Mouse (Mus musculus): ENCODE data around the gene Csdc2. TPM values are rescaled to one million over a fixed set of nuclear protein-coding genes. Genes with fewer than 3 reads are reported as not detected.
"Not testable (repeated sequence)": the region's sequence is repeated elsewhere in the genome, so short reads cannot be mapped to it uniquely, and the experiment has no call there.

The Csdc2 gene
- polyA plus RNA-seq, 1 experiment from 2014 or later, result 102 TPM

DNA sequence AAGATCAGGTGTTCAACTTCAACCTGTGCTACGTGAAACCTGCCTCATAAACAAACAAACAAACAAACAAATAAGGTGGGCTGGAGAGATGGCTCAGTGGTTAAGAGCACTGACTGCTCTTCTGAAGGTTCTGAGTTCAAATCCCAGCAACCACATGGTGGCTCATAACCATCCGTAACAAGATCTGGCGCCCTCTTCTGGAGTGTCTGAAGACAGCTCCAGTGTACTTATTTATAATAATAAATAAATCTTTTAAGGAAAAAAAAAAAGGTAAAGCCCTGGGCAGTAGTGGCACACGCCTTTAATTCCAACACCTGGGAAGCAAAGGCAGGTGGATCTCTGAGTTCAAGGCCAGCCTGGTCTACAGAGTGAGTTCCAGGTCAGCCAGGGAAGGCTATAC, 27.8 kb upstream of the Csdc2 start:
- H3K27me3 ChIP-seq; H3K4me2 ChIP-seq (replicated peaks); H3K4me1 ChIP-seq (replicated peaks); H3K9me3 ChIP-seq; H3K9ac ChIP-seq (replicated peaks); H3K4me3 ChIP-seq (replicated peaks); H3K27ac ChIP-seq; ATAC-seq: not testable (repeated sequence)
- 88% methylated on average over 4 of the region's 4 CpGs for WGBS
- peaks cover 98% of the 10 kb centered on the region for H3K36me3 ChIP-seq

DNA sequence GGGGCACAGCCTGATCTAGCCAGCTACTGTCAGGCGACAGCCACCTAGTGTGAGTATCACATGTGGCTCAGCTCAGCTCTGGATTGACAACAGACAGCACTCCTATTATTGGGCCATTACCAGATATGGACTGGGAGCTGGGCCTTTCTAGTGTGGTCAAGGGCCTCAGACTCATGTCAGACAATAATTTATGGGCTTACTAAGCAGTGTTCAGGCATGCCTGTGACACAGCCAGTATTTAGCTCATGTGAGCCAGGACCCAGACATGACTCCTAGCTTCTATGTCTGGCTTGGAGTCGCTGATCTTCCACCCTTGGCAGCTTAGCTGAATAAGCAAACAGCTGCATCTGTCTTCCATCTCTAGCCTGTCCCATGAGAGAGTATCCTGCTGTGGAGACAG, 24.1 kb upstream of the Csdc2 start:
- no peaks in the 10 kb centered on the region for H3K9me3 ChIP-seq
- ATAC-seq, result no peak
- WGBS, result 80% methylated on average over 2 of the region's 2 CpGs

GRCm38 (mm10) chr15:81914668-81915067, 21.9 kb upstream of the Csdc2 start:
- 90% methylated on average over 5 of the region's 5 CpGs for WGBS
- H3K36me3 ChIP-seq, result peaks cover 79% of the 10 kb centered on the region

More for the DNA sequence above, 24.1 kb upstream of the Csdc2 start:
- H3K27ac ChIP-seq, result no peak overlapping the region
- no peaks in the 10 kb centered on the region for H3K27me3 ChIP-seq
- H3K4me1 ChIP-seq (replicated peaks), result no peaks in the 10 kb centered on the region
- no peak overlapping the region for H3K9ac ChIP-seq (replicated peaks)
- H3K4me3 ChIP-seq (replicated peaks), result no peak overlapping the region
- H3K36me3 ChIP-seq, result peaks cover 95% of the 10 kb centered on the region
- no peak overlapping the region for H3K4me2 ChIP-seq (replicated peaks)

DNA sequence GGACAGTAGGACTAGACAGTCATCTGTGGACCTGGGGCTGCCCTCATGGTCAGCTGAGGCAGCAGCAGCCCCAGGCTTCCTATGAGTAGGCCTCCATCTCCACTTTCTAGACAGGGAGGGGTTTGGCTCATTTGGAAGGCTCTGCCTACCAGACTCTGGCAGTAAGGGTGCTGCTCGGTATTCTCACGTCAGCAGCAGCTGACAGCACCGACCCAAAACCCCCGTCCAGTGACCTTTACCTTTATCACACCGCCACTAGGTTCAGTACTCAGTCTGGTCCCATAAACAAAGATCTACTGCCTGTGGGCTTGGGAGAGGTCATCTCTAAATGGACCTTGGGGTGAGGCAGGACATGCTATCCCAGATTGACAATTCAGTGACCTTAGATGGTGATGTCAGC, 20.9 kb upstream of the Csdc2 start:
- Histone ChIP-seq H3K4me3 (replicated peaks) (no peak overlapping the region), H3K27ac (no peak overlapping the region), H3K4me2 (replicated peaks) (no peak overlapping the region), H3K27me3 (no peaks in the 10 kb centered on the region), H3K9ac (replicated peaks) (no peak overlapping the region), H3K4me1 (replicated peaks) (no peaks in the 10 kb centered on the region), H3K9me3 (no peaks in the 10 kb centered on the region), H3K36me3 (peaks cover 69% of the 10 kb centered on the region)
- 88% methylated on average over 5 of the region's 5 CpGs for WGBS
- no peak for ATAC-seq

More at GRCm38 (mm10) chr15:81914668-81915067, 21.9 kb upstream of the Csdc2 start:
- Histone ChIP-seq H3K4me1 (replicated peaks) (no peaks in the 10 kb centered on the region), H3K9me3 (no peaks in the 10 kb centered on the region), H3K4me2 (replicated peaks) (no peak overlapping the region), H3K9ac (replicated peaks) (no peak overlapping the region), H3K4me3 (replicated peaks) (no peak overlapping the region), H3K27me3 (no peaks in the 10 kb centered on the region), H3K27ac (no peak overlapping the region)
- ATAC-seq, result no peak

DNA sequence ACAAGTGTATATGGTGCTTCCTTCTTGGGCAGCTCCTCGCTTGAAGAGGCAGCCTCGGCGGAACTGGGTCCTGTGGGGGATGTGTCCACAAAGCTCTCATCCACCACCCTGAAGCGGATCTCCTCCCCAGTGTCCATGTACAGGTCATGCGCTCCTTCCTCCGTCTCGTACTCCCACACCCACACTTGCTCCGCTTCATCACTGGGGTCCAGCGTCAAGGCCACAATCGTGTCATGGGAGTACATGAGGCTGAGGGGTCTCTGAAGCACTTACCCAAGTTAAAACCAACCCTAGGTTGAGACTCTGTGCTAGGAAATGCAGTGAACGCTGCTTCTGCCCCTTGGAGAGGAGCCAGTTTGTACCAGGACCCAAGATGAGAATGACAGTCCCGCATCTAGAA, 19.4 kb upstream of the Csdc2 start:
- no peak overlapping the region for H3K27ac ChIP-seq
- no peaks in the 10 kb centered on the region for H3K9me3 ChIP-seq
- peaks cover 59% of the 10 kb centered on the region for H3K36me3 ChIP-seq
- no peak overlapping the region for H3K9ac ChIP-seq (replicated peaks)
- H3K4me2 ChIP-seq (replicated peaks), result no peak overlapping the region
- ATAC-seq, result no peak
- peaks cover 8% of the 10 kb centered on the region; the same call in 1 of the 2 replicates for H3K4me1 ChIP-seq (replicated peaks)
- H3K4me3 ChIP-seq (replicated peaks), result no peak overlapping the region
- no peaks in the 10 kb centered on the region for H3K27me3 ChIP-seq
- WGBS, result 91% methylated on average over 12 of the region's 12 CpGs

DNA sequence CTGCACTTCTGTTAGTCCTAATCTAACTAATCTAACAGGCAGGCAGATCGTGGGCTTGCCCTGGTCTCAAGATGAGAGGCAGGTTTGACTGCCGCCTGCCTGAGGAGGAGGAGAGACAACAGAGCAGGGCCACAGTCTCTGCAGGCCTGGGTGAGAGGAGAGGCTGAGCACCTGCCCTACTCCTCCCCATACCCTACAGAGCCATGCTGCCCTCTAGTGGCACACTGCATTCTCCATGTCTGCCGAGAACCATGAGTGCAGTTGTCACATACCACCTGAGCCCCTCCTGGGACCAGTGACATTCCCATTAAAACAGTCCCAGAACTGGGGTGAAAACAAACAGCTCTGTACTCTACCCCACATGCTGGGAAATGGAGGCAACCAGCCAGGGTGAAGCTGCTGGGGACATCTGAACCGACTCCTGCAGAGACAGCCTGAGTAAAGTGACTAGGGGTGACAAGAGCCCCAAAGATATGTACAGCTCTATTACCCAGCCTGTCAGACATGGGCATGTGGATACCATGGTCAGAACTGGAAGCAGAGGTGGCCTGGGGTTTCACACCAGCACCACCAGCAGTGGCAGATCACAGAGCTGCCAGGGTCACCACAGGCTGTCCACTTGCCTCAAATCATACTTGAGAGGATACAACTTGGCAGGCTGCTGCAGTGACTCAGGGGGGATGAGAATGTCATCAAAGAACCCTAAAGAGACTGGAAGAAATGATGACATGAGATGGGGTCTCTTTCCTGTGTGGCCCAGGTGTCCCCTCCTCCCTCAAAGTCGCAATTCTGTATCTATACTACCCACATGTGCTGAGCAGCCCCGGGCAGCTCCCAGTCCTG, 18.7 kb upstream of the Csdc2 start:
- Histone ChIP-seq H3K9ac (replicated peaks) (no peak overlapping the region), H3K4me1 (replicated peaks) (peaks cover 8% of the 10 kb centered on the region; the same call in 1 of the 2 replicates), H3K4me3 (replicated peaks) (no peak overlapping the region), H3K27me3 (no peaks in the 10 kb centered on the region), H3K4me2 (replicated peaks) (no peak overlapping the region), H3K9me3 (no peaks in the 10 kb centered on the region), H3K27ac (no peak overlapping the region), H3K36me3 (peaks cover 57% of the 10 kb centered on the region)
- WGBS, result 64% methylated on average over 6 of the region's 6 CpGs
- ATAC-seq, result peak; percentile 57; the same call in 1 of the 2 replicates

GRCm38 (mm10) chr15:81919062-81919461, 17.5 kb upstream of the Csdc2 start:
- H3K27ac ChIP-seq, result no peak overlapping the region
- WGBS, result 90% methylated on average over 5 of the region's 5 CpGs
- H3K9me3 ChIP-seq, result no peaks in the 10 kb centered on the region
- H3K4me2 ChIP-seq (replicated peaks), result no peak overlapping the region
- no peaks in the 10 kb centered on the region for H3K27me3 ChIP-seq
- no peak overlapping the region; the same call in 1 of the 2 replicates for H3K9ac ChIP-seq (replicated peaks)
- peaks cover 49% of the 10 kb centered on the region for H3K36me3 ChIP-seq
- H3K4me3 ChIP-seq (replicated peaks), result no peak overlapping the region
- H3K4me1 ChIP-seq (replicated peaks), result peaks cover 18% of the 10 kb centered on the region
- no peak for ATAC-seq

- ATAC-seq, result no peak
- 0 out of 2 replicates have a peak overlapping the region, but pooled peaks have one; percentile 14 for H3K27ac ChIP-seq
Measured at GRCm38 (mm10) chr15:81920546-81921217, 15.9 kb upstream of the Csdc2 start.

GRCm38 (mm10) chr15:81921255-81921654, 15.3 kb upstream of the Csdc2 start:
- WGBS, result 72% methylated on average over 5 of the region's 5 CpGs
- Histone ChIP-seq H3K4me1 (replicated peaks) (peaks cover 34% of the 10 kb centered on the region), H3K36me3 (peaks cover 28% of the 10 kb centered on the region), H3K9me3 (no peaks in the 10 kb centered on the region), H3K27me3 (no peaks in the 10 kb centered on the region), H3K4me3 (replicated peaks) (no peak overlapping the region), H3K4me2 (replicated peaks) (no peak overlapping the region), H3K27ac (0 out of 2 replicates have a peak overlapping the region, but pooled peaks have one; percentile 14), H3K9ac (replicated peaks) (0 out of 2 replicates have a peak overlapping the region, but pooled peaks have one; percentile 23)
- ATAC-seq, result no peak

More at GRCm38 (mm10) chr15:81920546-81921217, 15.9 kb upstream of the Csdc2 start:
- H3K36me3 ChIP-seq, result peaks cover 34% of the 10 kb centered on the region
- no peaks in the 10 kb centered on the region for H3K9me3 ChIP-seq
- H3K4me3 ChIP-seq (replicated peaks), result no peak overlapping the region
- peaks cover 34% of the 10 kb centered on the region for H3K4me1 ChIP-seq (replicated peaks)
- WGBS, result 88% methylated on average over 10 of the region's 10 CpGs
- H3K4me2 ChIP-seq (replicated peaks), result no peak overlapping the region
- no peaks in the 10 kb centered on the region for H3K27me3 ChIP-seq
- H3K9ac ChIP-seq (replicated peaks), result no peak overlapping the region

DNA sequence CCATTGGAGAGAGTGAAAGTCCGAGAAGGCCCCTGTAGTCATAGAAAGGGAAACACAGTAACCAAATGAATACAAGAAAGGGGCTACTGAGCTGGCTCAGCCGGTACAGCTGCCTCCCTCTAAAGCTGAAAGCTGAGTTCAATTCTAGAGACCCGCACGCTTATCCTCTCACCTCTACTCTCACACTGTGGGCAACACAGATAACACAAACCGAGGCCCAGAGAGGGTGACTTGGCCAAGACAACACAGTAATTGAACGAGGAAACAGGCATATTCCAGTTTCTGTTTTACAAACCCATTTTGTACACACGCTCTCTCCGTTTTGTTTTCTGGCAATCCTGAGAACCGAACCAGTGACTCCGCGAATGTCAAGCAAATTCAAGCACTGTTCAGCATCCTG, 11.6 kb upstream of the Csdc2 start:
- Histone ChIP-seq H3K4me3 (replicated peaks) (peak overlapping the region; percentile 68), H3K9me3 (no peaks in the 10 kb centered on the region), H3K36me3 (peaks cover 14% of the 10 kb centered on the region; the same call in 1 of the 2 replicates), H3K4me1 (replicated peaks) (peaks cover 41% of the 10 kb centered on the region), H3K27ac (no peak overlapping the region), H3K27me3 (no peaks in the 10 kb centered on the region), H3K4me2 (replicated peaks) (peak overlapping the region; percentile 90), H3K9ac (replicated peaks) (peak overlapping the region; percentile 82)
- no peak for ATAC-seq
- WGBS, result 85% methylated on average over 11 of the region's 11 CpGs

- H3K4me2 ChIP-seq (replicated peaks), result peak within 1 kb of the TSS; percentile 90
- ATAC-seq, result peak; percentile 95
- no peaks in the 10 kb centered on the region for H3K9me3 ChIP-seq
- WGBS, result under 1% methylated on average over 53 of the region's 54 CpGs
- H3K4me1 ChIP-seq (replicated peaks), result peaks cover 41% of the 10 kb centered on the region
- peak within 1 kb of the TSS; percentile 68 for H3K4me3 ChIP-seq (replicated peaks)
- H3K36me3 ChIP-seq, result peaks cover 14% of the 10 kb centered on the region; the same call in 1 of the 2 replicates
- peak within 1 kb of the TSS; percentile 91 for H3K27ac ChIP-seq
- H3K27me3 ChIP-seq, result no peaks in the 10 kb centered on the region
- peak within 1 kb of the TSS; percentile 82 for H3K9ac ChIP-seq (replicated peaks)
Measured at GRCm38 (mm10) chr15:81925760-81926445, 10.7 kb upstream of the Csdc2 start, which contains the start of gene Polr3h. Polr3h (minus strand) TSS chr15:81926240.

Data from midbrain, embryonic 13.5 days (tissue).